Mouse (Mus musculus) telencephalon, adult 2 months (tissue): ENCODE results near the gene Adgrg2.

Source experiments
- DNase-seq: peaks from one replicate; pipeline ENCODE4 v3.0.0-alpha.2; 2011; ENCODE audit warnings: low read depth, low spot score

The Adgrg2 gene

GRCm38 (mm10) chrX:160502048-160503041, 111.9 kb downstream of the Adgrg2 start, which contains the start of gene Phka2:
Phka2 (plus strand) TSS chrX:160502166.
- peak; percentile 65 for DNase-seq

GRCm38 (mm10) chrX:160509046-160509445, 118.6 kb downstream of the Adgrg2 start:
- no peak for DNase-seq

GRCm38 (mm10) chrX:160510197-160510596, 119.7 kb downstream of the Adgrg2 start:
- peak; percentile 45 for DNase-seq

GRCm38 (mm10) chrX:160516027-160516426, 125.5 kb downstream of the Adgrg2 start:
- DNase-seq, result no peak

- peak; percentile 18 for DNase-seq
Observed at GRCm38 (mm10) chrX:160542772-160543171, 152.3 kb downstream of the Adgrg2 start.
